Mouse (Mus musculus): ENCODE results near the gene Gm8257. TPM values are rescaled to one million over a fixed set of nuclear protein-coding genes. Genes with fewer than 3 reads are reported as not detected.
"Not testable (repeated sequence)": the region's sequence is repeated elsewhere in the genome, so short reads cannot be mapped to it uniquely, and the experiment has no call there.

Gm8257 gene
- not detected for total RNA-seq (2021)

DNA sequence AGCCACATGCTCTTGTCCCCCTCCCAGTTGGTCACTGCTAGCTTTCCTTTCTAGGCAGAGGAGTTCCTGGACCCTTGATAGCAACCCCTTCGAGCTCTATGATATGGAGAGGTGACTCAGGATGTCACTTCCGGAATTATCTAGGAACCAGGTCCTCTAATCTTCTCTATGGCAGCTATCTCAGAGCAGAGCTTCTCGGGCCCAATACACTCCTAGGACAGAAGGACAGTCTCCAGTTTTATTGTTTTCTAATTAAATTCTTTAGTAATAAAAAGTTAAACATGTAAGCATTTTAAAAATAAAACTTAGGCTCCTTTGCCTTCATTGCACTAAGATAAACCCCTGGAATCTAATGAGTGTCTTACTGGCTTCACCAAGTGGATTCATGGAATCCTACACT, at the start of gene Gm8257:
Gene Gm8257 (minus strand): TSS at position 101 of the 400 bp plus-strand sequence.
- intact Hi-C loops (cut with DNase I); DNase-seq (ENCODE audit: low spot score): not testable (repeated sequence)

DNA sequence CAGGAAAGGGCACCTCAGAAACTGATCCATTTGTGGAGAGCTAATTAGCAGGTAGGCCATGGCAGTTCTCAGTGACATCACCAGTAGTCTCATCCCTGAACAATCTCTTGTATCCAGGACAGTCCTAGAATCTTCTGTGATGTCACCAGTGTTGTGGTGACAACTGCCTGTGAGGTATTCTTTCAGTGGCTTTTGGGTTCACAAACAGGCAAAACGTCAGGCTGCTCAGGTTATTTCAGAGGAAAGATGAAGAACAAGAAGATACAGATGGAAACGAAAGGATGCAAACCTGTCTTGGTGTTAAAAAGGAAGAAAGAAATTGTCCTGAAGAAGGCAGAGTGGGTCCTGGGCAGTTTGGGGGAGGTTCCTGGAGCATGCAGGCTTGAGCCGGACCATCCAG, 44.0 kb upstream of the Gm8257 start, which contains the start of gene Gm8267:
Gene Gm8267 (minus strand): TSS at position 101 of the 400 bp plus-strand sequence.
- intact Hi-C loops (cut with DNase I): no loop called here
- DNase-seq (ENCODE audit: low spot score): no peak

DNA sequence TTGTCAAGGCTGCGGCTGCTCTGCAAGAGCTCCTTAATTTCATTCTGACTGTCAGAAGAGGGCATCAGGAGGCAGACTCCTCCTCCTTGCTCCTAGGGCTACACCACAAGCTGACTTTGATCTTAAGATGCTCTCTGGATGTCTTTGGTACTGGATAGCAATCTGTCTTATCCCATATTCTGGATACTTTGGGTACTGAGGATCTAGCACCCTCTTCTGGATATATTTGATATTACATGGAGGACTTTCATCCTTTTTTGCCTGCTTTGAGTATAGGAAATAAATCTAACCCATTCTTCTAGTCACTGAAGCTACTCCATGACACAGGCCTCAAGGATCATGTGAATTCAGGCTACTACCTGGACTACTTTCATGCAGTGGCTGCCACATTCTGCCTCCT, 36.5 kb upstream of the Gm8257 start:
- DNase-seq (ENCODE audit: low spot score); intact Hi-C loops (cut with DNase I): not testable (repeated sequence)

DNA sequence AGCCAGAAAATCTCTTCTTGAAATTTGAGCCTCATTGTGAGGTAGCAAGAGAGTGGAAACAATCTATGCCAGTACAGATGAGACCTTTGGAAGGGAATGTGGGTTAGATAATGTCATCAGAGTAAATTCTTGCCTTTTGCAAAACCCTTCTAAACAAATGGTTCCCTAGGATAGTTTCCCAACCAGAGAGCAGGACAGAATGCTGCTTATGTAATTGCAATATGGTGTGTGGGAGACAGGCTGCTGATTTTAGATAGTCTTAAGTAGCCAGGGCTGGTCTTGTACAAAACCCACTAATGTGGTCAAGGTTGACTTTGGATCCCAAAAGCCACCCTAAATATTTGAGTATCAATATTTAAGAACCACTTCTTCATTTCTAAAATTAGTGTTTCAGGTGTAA, 24.5 kb upstream of the Gm8257 start:
- intact Hi-C loops (cut with DNase I); DNase-seq (ENCODE audit: low spot score): not testable (repeated sequence)

DNA sequence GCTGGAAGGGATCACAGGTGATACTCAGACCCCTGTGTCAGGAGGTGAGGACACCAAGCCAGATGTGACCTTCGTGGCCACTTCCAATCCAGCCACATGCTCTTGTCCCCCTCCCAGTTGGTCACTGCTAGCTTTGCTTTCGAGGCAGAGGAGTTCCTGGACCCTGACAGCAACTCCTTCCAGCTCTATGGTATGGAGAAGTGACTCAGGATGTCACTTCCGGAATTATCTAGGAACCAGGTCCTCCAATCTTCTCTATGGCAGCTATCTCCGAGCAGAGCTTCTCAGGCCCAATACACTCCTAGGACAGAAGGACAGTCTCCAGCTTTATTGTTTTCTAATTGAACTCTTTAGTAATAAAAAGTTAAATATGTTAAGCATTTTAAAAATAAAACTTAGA, 78.5 kb downstream of the Gm8257 start, which contains the start of gene Gm5624:
Gene Gm5624 (minus strand): TSS at position 202 of the 400 bp plus-strand sequence.
- intact Hi-C loops (cut with DNase I); DNase-seq (ENCODE audit: low spot score): not testable (repeated sequence)

Other genes with a start within 250 kb of the Gm8257 start
- gene BC061237, start 214.0 kb downstream of the Gm8257 start, total RNA-seq (2021): not detected
- gene Gm17093, start 188.2 kb downstream of the Gm8257 start, total RNA-seq (2021): not detected
- gene Gm8247, start 123.3 kb downstream of the Gm8257 start, total RNA-seq (2021): not detected
- not detected for gene Gm5624, start 78.5 kb downstream of the Gm8257 start, total RNA-seq (2021)
- not detected for gene Gm8267, start 43.9 kb upstream of the Gm8257 start, total RNA-seq (2021)
- gene Ptgdr, start 152.9 kb upstream of the Gm8257 start, total RNA-seq (2021): not detected